Mouse (Mus musculus) liver, adult (tissue): ENCODE measurements around the gene Nsdhl.

Experiments
- GATA4 ChIP-seq: IDR thresholded peaks from 2 replicates; pipeline ENCODE4 v1.6.1; 2014; ENCODE audit warnings: mild to moderate bottlenecking, low read length; ENCODE audit not compliant: insufficient replicate concordance

The Nsdhl gene

DNA sequence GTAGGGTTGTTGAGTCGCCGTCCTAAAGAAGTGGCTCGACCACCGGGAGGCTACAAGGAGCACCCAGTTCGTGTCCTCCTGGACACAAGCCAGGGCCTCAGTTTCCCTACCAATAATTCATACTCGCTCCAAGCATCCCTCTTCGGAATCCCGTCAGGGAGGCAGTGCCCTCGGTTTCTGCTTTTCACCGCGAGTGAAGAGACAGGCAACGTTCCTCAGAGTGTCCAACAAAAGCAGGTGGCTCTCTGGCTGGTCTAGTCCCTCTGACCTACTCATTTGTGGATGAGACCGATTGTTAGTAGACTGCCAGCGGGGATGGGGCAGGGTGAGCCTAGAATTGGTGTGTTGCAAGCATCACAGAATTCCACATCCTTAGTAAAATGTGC, 69.2 kb downstream of the Nsdhl start:
- no peak for TF ChIP-seq GATA4

DNA sequence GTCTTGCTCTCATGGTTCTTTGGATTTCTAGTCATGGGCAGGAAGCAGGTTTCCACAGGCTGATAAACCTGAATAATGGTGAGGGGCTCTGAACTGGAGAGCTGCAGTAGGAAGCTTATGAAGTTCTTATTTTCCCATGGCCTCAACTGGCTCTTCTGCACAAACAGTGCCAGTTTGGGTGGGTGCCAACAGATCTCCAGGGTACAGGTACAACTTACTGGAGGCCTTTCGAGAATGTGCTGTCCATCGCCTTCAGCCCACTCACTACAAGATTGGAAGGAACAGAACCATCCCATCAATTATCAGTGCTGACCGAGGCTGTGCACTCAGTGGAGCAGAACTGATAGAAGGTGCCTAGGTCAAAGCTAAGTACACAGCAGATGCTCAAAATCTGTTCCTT, 70.1 kb downstream of the Nsdhl start:
- no peak for TF ChIP-seq GATA4

DNA sequence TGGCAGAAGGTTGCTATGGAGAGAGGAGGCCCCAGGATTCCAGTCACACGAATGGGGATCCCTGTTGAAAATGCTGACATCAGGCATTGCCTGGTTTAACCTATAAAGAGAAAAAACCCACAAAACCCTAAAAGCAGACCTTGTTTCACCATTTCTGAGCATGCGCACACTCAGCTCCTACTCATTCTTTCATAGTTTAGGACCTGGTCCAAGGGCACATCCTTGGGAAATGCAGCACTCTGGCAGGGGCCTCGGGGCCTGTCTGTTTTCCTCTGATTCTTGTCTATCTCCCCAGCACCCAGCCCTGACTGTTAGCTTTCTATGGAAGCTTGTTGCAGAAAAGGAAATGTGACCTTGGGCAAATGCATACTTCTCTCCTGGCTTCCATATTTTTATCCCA, 72.2 kb downstream of the Nsdhl start:
- no peak for TF ChIP-seq GATA4

DNA sequence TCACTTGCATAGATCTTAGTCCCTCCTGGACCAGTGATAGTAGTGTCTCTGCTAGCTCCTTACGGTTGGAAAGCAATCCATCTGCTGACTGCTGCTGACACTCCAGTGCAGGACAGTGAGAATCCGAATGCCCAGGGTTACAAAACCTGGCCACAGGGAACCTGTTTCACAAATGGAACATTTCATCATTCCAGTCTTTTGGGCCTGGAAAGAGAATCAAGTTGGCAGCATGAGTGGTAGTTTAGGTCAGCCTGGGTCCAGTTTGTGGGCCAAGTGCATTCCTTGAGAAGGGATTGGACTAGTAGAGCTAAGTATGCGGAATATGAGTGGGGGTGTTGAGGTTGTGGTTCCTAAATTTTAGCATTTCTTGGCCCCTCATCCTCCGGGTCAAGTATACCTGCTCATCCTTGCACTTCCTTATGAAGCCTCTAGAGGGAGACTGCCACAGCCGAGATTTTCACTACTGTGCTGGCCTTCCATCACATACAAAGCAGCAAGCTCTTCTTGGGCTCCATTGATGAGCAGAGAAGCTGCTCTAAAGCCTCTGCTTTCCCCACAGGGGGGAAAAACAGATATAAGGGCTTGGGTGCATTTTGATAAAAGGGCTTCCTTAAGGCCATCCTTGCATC, 74.0 kb downstream of the Nsdhl start:
- TF ChIP-seq GATA4 = no peak

DNA sequence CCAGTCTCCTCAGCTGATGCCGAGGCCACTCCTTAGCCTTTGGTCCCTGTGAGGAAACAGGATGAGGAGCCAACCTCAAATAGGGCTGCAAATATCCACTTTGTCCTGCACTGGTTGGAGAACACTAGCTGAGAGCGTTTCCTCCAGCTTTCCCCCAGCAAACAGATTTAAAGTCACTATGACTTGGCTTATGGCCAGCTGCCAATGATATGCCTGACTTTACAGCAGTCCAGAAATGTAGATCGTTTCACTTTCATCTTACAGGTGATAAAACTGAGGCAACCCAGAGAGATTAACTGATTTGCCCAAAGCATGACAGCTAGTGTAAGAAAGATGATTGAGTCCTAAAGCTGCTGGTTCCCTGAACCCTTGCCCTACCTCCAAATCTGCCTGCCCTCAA, 77.2 kb downstream of the Nsdhl start:
- no peak for TF ChIP-seq GATA4

DNA sequence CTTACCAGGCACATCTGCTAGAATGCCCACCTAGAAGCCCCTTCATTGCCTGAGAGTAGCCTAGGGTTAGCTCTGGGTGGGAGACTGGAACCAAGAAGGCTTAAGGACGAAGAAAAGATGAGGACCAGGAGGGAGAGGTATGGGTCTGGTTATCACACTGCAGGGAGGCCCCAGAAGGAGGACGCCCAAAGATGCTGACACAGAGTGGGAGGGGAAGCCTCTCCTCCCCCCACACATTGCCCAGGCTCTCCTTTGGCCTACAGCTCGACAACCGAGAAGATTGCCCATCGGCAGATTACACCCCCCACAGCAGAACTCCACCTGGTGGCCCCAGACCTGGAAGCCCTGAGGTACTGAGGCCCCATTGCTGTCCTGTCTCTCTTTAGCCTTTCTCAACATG, 84.8 kb downstream of the Nsdhl start:
- TF ChIP-seq GATA4 = no peak

DNA sequence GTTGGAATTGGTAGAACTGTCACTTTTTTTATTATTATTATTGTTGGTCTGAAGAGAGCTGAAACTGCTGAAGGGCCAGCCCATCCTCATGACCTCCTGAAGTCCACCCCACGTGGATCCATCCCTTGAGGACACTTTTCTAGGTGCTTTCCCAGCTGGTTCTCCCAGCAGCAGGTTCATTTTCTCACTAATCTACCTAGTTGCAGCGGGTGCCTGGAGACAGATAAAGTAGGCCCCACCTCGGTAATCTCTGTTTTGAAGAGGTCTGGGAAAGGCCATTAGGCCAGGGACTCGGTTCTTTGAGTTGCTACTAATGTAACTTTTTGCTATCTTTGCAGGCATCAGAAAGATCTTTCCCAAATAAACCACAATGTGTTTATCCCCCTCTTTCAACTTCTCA, 87.3 kb downstream of the Nsdhl start:
- TF ChIP-seq GATA4 = no peak

DNA sequence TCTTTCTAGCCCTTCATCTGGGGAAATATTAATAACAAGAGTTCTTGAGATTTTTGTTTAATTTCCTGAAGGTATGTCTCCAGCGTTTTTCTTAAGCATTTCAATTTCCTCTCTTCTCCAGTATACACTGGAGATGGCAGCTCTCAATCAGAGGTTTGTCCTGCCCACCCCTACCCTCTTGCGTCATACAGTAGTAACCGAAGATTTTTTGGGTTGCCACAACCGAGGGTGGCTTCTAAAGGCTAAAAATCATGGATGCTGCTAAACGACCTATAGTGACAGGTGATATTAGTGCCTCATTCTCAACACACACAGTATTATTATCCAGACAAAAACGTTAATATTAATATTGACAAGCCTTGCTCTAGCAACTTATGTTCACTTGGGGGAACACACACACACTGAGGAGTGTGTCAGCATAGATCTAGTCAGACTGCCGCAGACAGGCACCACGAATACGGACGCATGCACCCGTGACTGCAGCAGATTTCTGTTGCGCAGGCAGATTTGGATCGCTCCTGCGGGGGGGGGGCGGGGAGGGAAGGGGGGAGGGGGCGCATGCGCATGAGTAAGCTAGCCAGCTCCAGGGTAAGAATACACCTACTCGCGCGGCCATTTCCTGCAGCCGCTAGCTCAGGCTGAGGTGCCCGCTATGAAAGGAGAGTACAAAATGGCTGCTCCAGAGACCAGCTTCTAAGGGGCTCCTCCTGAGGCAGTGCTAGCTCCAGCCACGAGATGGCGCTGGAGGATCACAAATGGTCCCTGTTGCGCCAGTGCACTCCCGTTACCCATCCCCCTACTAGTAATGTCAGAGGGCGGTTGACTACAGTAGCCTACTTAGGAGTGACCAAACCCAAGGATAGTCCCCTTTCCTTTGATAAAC, 89.5 kb downstream of the Nsdhl start:
- no peak; the same call in 1 of the 2 replicates for TF ChIP-seq GATA4
